Mouse (Mus musculus) ovary, postnatal 10 days (tissue): ENCODE measurements around the gene Gm10645.

ENCODE experiments used
- DNase-seq: peaks from one replicate; pipeline ENCODE4 v3.0.0; 2022; ENCODE audit warnings: low spot score

Gene Gm10645

GRCm38 (mm10) chr8:83169127-83169526, 3.2 kb upstream of the Gm10645 start:
- no peak for DNase-seq

- no peak for DNase-seq
Measured at GRCm38 (mm10) chr8:83167932-83168331, 2.0 kb upstream of the Gm10645 start.

GRCm38 (mm10) chr8:83165235-83165930, 587 bp downstream of the Gm10645 start, which contains the start of gene Tbc1d9:
Gene Tbc1d9 (plus strand): TSS chr8:83165352.
- DNase-seq: peak; percentile 29

- no peak for DNase-seq
Measured at GRCm38 (mm10) chr8:83160613-83161012, 5.4 kb downstream of the Gm10645 start.

- no peak for DNase-seq
Measured at GRCm38 (mm10) chr8:83159615-83160014, 6.4 kb downstream of the Gm10645 start.

- DNase-seq: no peak
Measured at GRCm38 (mm10) chr8:83158971-83159370, 7.0 kb downstream of the Gm10645 start.

- DNase-seq: no peak
Measured at GRCm38 (mm10) chr8:83155110-83155509, 10.9 kb downstream of the Gm10645 start.

GRCm38 (mm10) chr8:83152470-83152869, 13.5 kb downstream of the Gm10645 start:
- DNase-seq: no peak

- DNase-seq: no peak
Measured at GRCm38 (mm10) chr8:83152055-83152454, 13.9 kb downstream of the Gm10645 start.

GRCm38 (mm10) chr8:83149124-83149523, 16.8 kb downstream of the Gm10645 start:
- DNase-seq: no peak

- DNase-seq: no peak
Measured at GRCm38 (mm10) chr8:83145421-83145820, 20.5 kb downstream of the Gm10645 start.

GRCm38 (mm10) chr8:83144601-83145000, 21.4 kb downstream of the Gm10645 start:
- no peak for DNase-seq

GRCm38 (mm10) chr8:83141358-83141757, 24.6 kb downstream of the Gm10645 start:
- DNase-seq: no peak

GRCm38 (mm10) chr8:83140701-83141111, 25.3 kb downstream of the Gm10645 start:
- no peak for DNase-seq

GRCm38 (mm10) chr8:83140068-83140467, 25.9 kb downstream of the Gm10645 start:
- DNase-seq: no peak

GRCm38 (mm10) chr8:83135086-83135485, 30.9 kb downstream of the Gm10645 start:
- DNase-seq: no peak
